Mouse (Mus musculus) C2C12 (cell line): ENCODE measurements around the gene Traip.

Experiments
- CTCF ChIP-seq: IDR thresholded peaks from one replicate; pipeline ENCODE4 v1.5.1; 2011; ENCODE audit not compliant: control insufficient read depth, insufficient read depth, insufficient read length
- USF1 ChIP-seq: IDR thresholded peaks from one replicate; pipeline ENCODE4 v1.6.1; 2011; ENCODE audit warnings: low read depth, mild to moderate bottlenecking, control low read depth, moderate library complexity

DNA sequence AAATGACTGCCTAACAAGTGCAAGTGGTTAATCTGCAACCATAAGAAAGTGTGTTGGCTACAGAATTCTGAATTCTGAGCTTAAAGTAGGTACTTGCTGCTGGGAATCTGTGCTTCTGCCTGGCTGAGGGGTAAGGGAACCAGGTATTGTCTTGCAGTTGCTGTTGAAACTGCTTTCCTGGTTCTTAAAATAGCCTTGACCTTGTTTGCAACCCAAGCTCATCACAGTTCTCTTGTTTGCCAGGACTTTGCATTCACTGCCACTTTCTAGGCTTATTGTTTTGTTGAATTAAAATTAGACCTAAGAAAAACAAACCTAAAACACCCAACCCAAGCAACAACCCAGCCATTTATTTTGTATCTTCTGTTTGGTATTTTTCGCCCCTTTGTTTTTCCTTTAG is 70.8 kb downstream of the Traip start:
- TF ChIP-seq CTCF, result no peak
- no peak for TF ChIP-seq USF1
